In the genomic region with DNA sequence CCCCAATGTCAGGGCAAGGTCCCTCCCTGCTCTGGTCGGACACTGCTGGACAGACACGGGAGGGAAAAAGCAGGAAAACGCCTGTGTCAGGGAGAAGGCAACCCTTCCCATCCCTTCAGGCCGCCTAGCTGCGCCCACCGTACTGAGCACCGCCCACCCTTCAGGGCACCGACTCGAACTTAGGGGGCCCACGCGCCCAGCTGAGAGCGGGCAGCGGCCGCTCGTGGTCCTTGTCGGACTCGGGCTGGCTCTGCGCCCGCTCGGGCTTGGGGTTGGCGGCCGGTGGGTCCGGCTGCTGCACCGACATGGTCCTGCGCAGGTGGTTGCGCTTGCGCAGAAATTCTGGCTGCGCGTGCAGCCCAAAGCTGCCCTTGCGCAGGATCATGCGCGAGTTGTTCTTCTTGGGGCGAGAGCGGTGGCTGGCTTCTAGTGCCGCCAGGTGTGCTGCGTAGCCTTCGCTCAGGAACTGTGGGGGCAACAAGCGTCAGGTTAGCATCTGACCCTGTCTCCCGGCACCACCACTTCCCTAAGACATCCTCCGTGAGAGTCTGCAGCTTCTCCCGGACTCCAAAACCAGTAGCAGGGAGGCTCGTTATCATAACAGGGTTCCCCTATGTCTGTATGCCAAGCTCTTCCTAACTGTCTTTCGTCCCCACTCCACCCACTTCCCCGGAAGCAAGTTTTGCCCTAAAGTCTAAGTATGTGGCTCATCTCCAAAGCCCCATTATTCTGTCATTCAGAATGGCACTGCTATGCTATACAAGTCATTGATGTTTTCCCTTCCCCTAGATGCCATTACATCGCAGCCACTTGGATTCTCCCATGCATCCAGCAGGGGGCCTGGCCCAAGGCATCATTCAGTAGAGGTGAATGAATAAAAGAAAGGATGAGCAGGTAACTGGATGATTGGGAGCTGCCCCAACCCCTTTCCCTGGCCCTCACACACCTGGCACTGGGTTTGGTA, we compare ENCODE assay signal across 9 mouse cellular contexts. TPM values are rescaled to one million over a fixed set of nuclear protein-coding genes. Genes with fewer than 3 reads are reported as not detected.
DNase-seq lines count a peak whose midpoint lies in the region; ATAC-seq and TF ChIP-seq lines count a peak whose summit lies in the region.
"Had no signal": no experiment of that assay in that cellular context is flagged by ENCODE, and none has a peak within 500 bp of the region (broad histone marks: within the 10 kb centered on the region; RNA-seq: fewer than 3 reads in every experiment).

No protein-coding gene starts in this region.

- H3K27ac ChIP-seq in heart, embryonic 14.5 days (replicated peaks in 1 of 2; ENCODE audit: control insufficient read depth in 1 of 2, insufficient read depth in 1 of 2, low read depth in 2 of 2, low read length in 2 of 2): no peak overlapping the region
- H3K27ac ChIP-seq in forebrain, embryonic 11.5 days (ENCODE audit: low read depth, low read length): no peak overlapping the region
- peak overlapping the region; percentile 93 for H3K27ac ChIP-seq in layer of hippocampus, adult 2 months
- peak overlapping the region; percentile 70 for H3K27ac ChIP-seq in midbrain, embryonic 15.5 days

- ATAC-seq in heart, embryonic 14.5 days (ENCODE audit: insufficient number of reproducible peaks, insufficient read depth, low FRiP score, low read depth): 0 out of 2 replicates have a peak, but pooled peaks have one; percentile 18
- ATAC-seq in forebrain, embryonic 11.5 days (replicated peaks; ENCODE audit: low FRiP score): peak; percentile 69
- ATAC-seq in midbrain, embryonic 15.5 days (replicated peaks): peak; percentile 86
- no peak for ATAC-seq in monocyte, adult 5-6 weeks (replicated peaks; ENCODE audit: insufficient number of reproducible peaks, low FRiP score, low TSS enrichment, poor library complexity, severe bottlenecking)

- peaks cover 17% of the 10 kb centered on the region for H3K36me3 ChIP-seq in heart, embryonic 14.5 days (ENCODE audit: control insufficient read depth, insufficient read depth, low read length)
- H3K36me3 ChIP-seq in forebrain, embryonic 11.5 days (ENCODE audit: control insufficient read depth, insufficient read depth, low read length): no peaks in the 10 kb centered on the region; the same call in 1 of the 2 replicates
- no peaks in the 10 kb centered on the region for H3K36me3 ChIP-seq in midbrain, embryonic 15.5 days (replicated peaks)

- H3K27me3 ChIP-seq in heart, embryonic 14.5 days (ENCODE audit: control insufficient read depth, insufficient read depth, low read length): peaks cover 36% of the 10 kb centered on the region
- H3K27me3 ChIP-seq in forebrain, embryonic 11.5 days (ENCODE audit: control insufficient read depth, insufficient read depth, low read length): peaks cover 21% of the 10 kb centered on the region
- peaks cover 19% of the 10 kb centered on the region for H3K27me3 ChIP-seq in midbrain, embryonic 15.5 days (replicated peaks)

- peaks cover 6 to 13% of the 10 kb centered on the region in 2 experiments; a peak in 3 of 4 replicates for H3K4me1 ChIP-seq in heart, embryonic 14.5 days (ENCODE audit: control insufficient read depth in 2 of 2, insufficient read depth in 2 of 2, low read length in 2 of 2)
- H3K4me1 ChIP-seq in forebrain, embryonic 11.5 days (replicated peaks; ENCODE audit: control insufficient read depth, insufficient read depth, low read length): peaks cover 10% of the 10 kb centered on the region; the same call in 1 of the 2 replicates
- peaks cover 18% of the 10 kb centered on the region for H3K4me1 ChIP-seq in midbrain, embryonic 15.5 days

- H3K9ac ChIP-seq in heart, embryonic 14.5 days (ENCODE audit: low read length): peak overlapping the region; percentile 66
- H3K9ac ChIP-seq in forebrain, embryonic 11.5 days (ENCODE audit: low read length): peak overlapping the region; percentile 58
- peak overlapping the region; percentile 64 for H3K9ac ChIP-seq in midbrain, embryonic 15.5 days

- no peaks in the 10 kb centered on the region for H3K9me3 ChIP-seq in heart, embryonic 14.5 days (ENCODE audit: control insufficient read depth, low read length)
- H3K9me3 ChIP-seq in forebrain, embryonic 11.5 days (ENCODE audit: control insufficient read depth, low read length): no peaks in the 10 kb centered on the region
- H3K9me3 ChIP-seq in midbrain, embryonic 15.5 days: no peaks in the 10 kb centered on the region

- peak overlapping the region; percentile 88 for H3K4me2 ChIP-seq in heart, embryonic 14.5 days (ENCODE audit: low read length)
- H3K4me2 ChIP-seq in forebrain, embryonic 11.5 days (ENCODE audit: low read depth, low read length, severe bottlenecking): peak overlapping the region; percentile 98
- H3K4me2 ChIP-seq in midbrain, embryonic 15.5 days: peak overlapping the region; percentile 74

- peak; percentile 76 for TF ChIP-seq CTCF in layer of hippocampus, adult 2 months (conservative IDR thresholded peaks at IDR 0.05)

- peak overlapping the region; percentile 53 for H3K4me3 ChIP-seq in heart, embryonic 14.5 days (ENCODE audit: control insufficient read depth in 1 of 2, insufficient read depth in 1 of 2, low read depth in 1 of 2, low read length in 2 of 2)
- peak overlapping the region; percentile 54 for H3K4me3 ChIP-seq in forebrain, embryonic 11.5 days (ENCODE audit: low read depth, low read length)
- H3K4me3 ChIP-seq in layer of hippocampus, adult 2 months: peak overlapping the region; percentile 72
- peak overlapping the region; percentile 54 for H3K4me3 ChIP-seq in midbrain, embryonic 15.5 days

- DNase-seq in heart, adult 11 months: no peak
- DNase-seq in WW6 (ENCODE audit: low read depth, low spot score) (peak; percentile 56), adipocyte (ENCODE audit: low spot score) (no peak)
- peak; percentile 71 for DNase-seq in forebrain, embryonic 11.5 days (ENCODE audit: low spot score)
- DNase-seq in layer of hippocampus, adult 2 months (ENCODE audit: low spot score in 2 of 2): peak; percentile 35 to 68

- 2% methylated on average over 45 of the region's 45 CpGs for WGBS in heart, embryonic 14.5 days
- 2% methylated on average over 45 of the region's 45 CpGs for WGBS in forebrain, embryonic 11.5 days
- WGBS in midbrain, embryonic 15.5 days: 2% methylated on average over 38 of the region's 45 CpGs

RNA-seq across cellular contexts. Expression of a gene that starts 9.3 kb away (rescaled TPM):
- 76.4 and 76.9 TPM in 2 replicates for polyA plus RNA-seq in heart, embryonic 14.5 days (2014; fragmentation: Nextera tagmentation; extraction: Ambion mirVana)
- polyA plus RNA-seq in forebrain, embryonic 11.5 days (2014; fragmentation: Nextera tagmentation; extraction: Ambion mirVana): 228 and 241 TPM in 2 replicates
- under 1 TPM; 0.90 to 0.93 TPM for total RNA-seq in layer of hippocampus, adult 2 months (2021)
- polyA plus RNA-seq in midbrain, embryonic 15.5 days (2015; fragmentation: Nextera tagmentation; extraction: Ambion mirVana): 28.3 and 31.9 TPM in 2 replicates
- total RNA-seq in monocyte, adult 5-6 weeks (2017): not detected in 3 replicates

RNA-seq across cellular contexts. Expression of a gene that starts 13.9 kb away (rescaled TPM):
- 0.22 and 0.36 TPM in 2 replicates for polyA plus RNA-seq in heart, embryonic 14.5 days (2014; fragmentation: Nextera tagmentation; extraction: Ambion mirVana)
- 0.20 and 0.41 TPM in 2 replicates for polyA plus RNA-seq in forebrain, embryonic 11.5 days (2014; fragmentation: Nextera tagmentation; extraction: Ambion mirVana)
- total RNA-seq in layer of hippocampus, adult 2 months (2021): not detected
- 0.45 and 0.49 TPM in 2 replicates for polyA plus RNA-seq in midbrain, embryonic 15.5 days (2015; fragmentation: Nextera tagmentation; extraction: Ambion mirVana)
- 0.67 TPM in 1 of 3 replicates, not detected in the others for total RNA-seq in monocyte, adult 5-6 weeks (2017)
- total RNA-seq: adrenal gland, postnatal 36 days had no signal

Comparison
In these comparisons a context has a peak if more than half of its experiments do, and no peak if none do; other contexts are left out.
1. H3K27ac ChIP-seq: peak in layer of hippocampus, adult 2 months (single experiment) and midbrain, embryonic 15.5 days (single experiment); none in heart, embryonic 14.5 days (0 of 2) and forebrain, embryonic 11.5 days (single experiment).
2. DNase-seq: peak in WW6 (single experiment), forebrain, embryonic 11.5 days (single experiment) and layer of hippocampus, adult 2 months (2 of 2); none in heart, adult 11 months (single experiment) and adipocyte (single experiment).
3. Peak in every context shown above with its lines, with median percentiles within 50 percentile points of each other: H3K4me2 ChIP-seq, H3K4me3 ChIP-seq and H3K9ac ChIP-seq.